Mouse (Mus musculus) CD4-positive, CD25-positive, alpha-beta regulatory T cell, adult 4 months (primary cell): Measurements from ENCODE around the gene Dnajc5g. TPM values are rescaled to one million over a fixed set of nuclear protein-coding genes. Genes with fewer than 3 reads are reported as not detected.

Experiments used
- ATAC-seq: one replicate; pipeline ENCODE4 v1.8.0; 2017
- polyA plus RNA-seq, 2 experiments: library from polyadenylated mRNA; unstranded; fragments of 100-300 nt; shearing (Covaris generic); gene quantifications; one replicate each; pipeline ENCODE4 v1.2.1; 2017

The Dnajc5g gene
- polyA plus RNA-seq, 2 experiments from 2014 or later = not detected

GRCm38 (mm10) chr5:31108000-31108490, 2.0 kb downstream of the Dnajc5g start, which contains the start of gene Slc30a3:
TSS of gene Slc30a3 (minus strand) at chr5:31108237.
- ATAC-seq = no peak

- ATAC-seq = no peak
Observed at GRCm38 (mm10) chr5:31110781-31111180, 4.7 kb downstream of the Dnajc5g start.

- ATAC-seq = no peak
Observed at GRCm38 (mm10) chr5:31116354-31116753, 10.3 kb downstream of the Dnajc5g start, which contains the start of gene Trim54. TSS of gene Trim54 (plus strand) at chr5:31116712.

- ATAC-seq = no peak
Observed at GRCm38 (mm10) chr5:31116912-31117311, 10.8 kb downstream of the Dnajc5g start.

GRCm38 (mm10) chr5:31121111-31121510, 15.0 kb downstream of the Dnajc5g start:
- no peak for ATAC-seq

- ATAC-seq = no peak
Observed at GRCm38 (mm10) chr5:31123481-31123880, 17.4 kb downstream of the Dnajc5g start.

GRCm38 (mm10) chr5:31126050-31126449, 20.0 kb downstream of the Dnajc5g start:
- ATAC-seq = no peak

- ATAC-seq = no peak
Observed at GRCm38 (mm10) chr5:31136730-31137424, 30.8 kb downstream of the Dnajc5g start.

GRCm38 (mm10) chr5:31137658-31138057, 31.6 kb downstream of the Dnajc5g start:
- ATAC-seq = no peak

GRCm38 (mm10) chr5:31138241-31138967, 32.3 kb downstream of the Dnajc5g start, which contains the start of gene Ucn:
TSS of gene Ucn (minus strand) at chr5:31138829.
- ATAC-seq = no peak

GRCm38 (mm10) chr5:31138968-31139425, 32.9 kb downstream of the Dnajc5g start:
- no peak for ATAC-seq

GRCm38 (mm10) chr5:31149781-31150180, 43.7 kb downstream of the Dnajc5g start:
- no peak for ATAC-seq

- no peak for ATAC-seq
Observed at GRCm38 (mm10) chr5:31151746-31152145, 45.7 kb downstream of the Dnajc5g start.

- no peak for ATAC-seq
Observed at GRCm38 (mm10) chr5:31153516-31154151, 47.5 kb downstream of the Dnajc5g start.

GRCm38 (mm10) chr5:31154152-31154553, 48.1 kb downstream of the Dnajc5g start, which contains the start of gene Mpv17:
TSS of gene Mpv17 (minus strand) at chr5:31154251.
- peak; percentile 95 for ATAC-seq

Other genes with a start within 250 kb of the Dnajc5g start
- gene Tmem214, start 238.3 kb upstream of the Dnajc5g start, polyA plus RNA-seq = 10 to 100 TPM; 28.4 to 41.1 TPM
- 1 to 10 TPM; 4.4 to 5.5 TPM for gene Agbl5, start 217.6 kb upstream of the Dnajc5g start, polyA plus RNA-seq
- 100 to 1,000 TPM; 200 to 285 TPM for gene Ost4, start 198.5 kb upstream of the Dnajc5g start, polyA plus RNA-seq
- gene Emilin1, start 192.9 kb upstream of the Dnajc5g start, polyA plus RNA-seq = under 1 TPM; 0.32 to 0.90 TPM
- 10 to 100 TPM; 20.3 to 26.3 TPM for gene Khk, start 184.9 kb upstream of the Dnajc5g start, polyA plus RNA-seq
- gene Cgref1, start 160.7 kb upstream of the Dnajc5g start, polyA plus RNA-seq = 1 to 10 TPM in 1 of 2 experiments, not detected in 1; 1.7 TPM
- 100 to 1,000 TPM in 1 of 2 experiments, 10 to 100 TPM in 1; 83.6 to 112 TPM for gene Preb, start 145.9 kb upstream of the Dnajc5g start, polyA plus RNA-seq
- not detected for gene Tcf23, start 137.6 kb upstream of the Dnajc5g start, polyA plus RNA-seq
- 10 to 100 TPM; 80.7 to 89.3 TPM for gene Atraid, start 58.0 kb upstream of the Dnajc5g start, polyA plus RNA-seq
- gene Slc5a6, start 57.4 kb upstream of the Dnajc5g start, polyA plus RNA-seq = 1 to 10 TPM; 6.5 to 7.9 TPM
- 10 to 100 TPM in 1 of 2 experiments, 1 to 10 TPM in 1; 7.7 to 14.0 TPM for gene Cad, start 51.5 kb upstream of the Dnajc5g start, polyA plus RNA-seq
- not detected for gene Slc30a3, start 2.0 kb downstream of the Dnajc5g start, polyA plus RNA-seq
- gene Trim54, start 10.4 kb downstream of the Dnajc5g start, polyA plus RNA-seq = not detected
- gene Ucn, start 32.5 kb downstream of the Dnajc5g start, polyA plus RNA-seq = not detected
- 10 to 100 TPM; 64.4 to 66.7 TPM for gene Mpv17, start 48.0 kb downstream of the Dnajc5g start, polyA plus RNA-seq
- gene Gm29609, start 73.6 kb downstream of the Dnajc5g start, polyA plus RNA-seq = 1 to 10 TPM; 1.2 to 1.5 TPM
- gene Gtf3c2, start 73.9 kb downstream of the Dnajc5g start, polyA plus RNA-seq = 100 to 1,000 TPM in 1 of 2 experiments, 10 to 100 TPM in 1; 70.2 to 126 TPM
- gene Snx17, start 86.9 kb downstream of the Dnajc5g start, polyA plus RNA-seq = 100 to 1,000 TPM; 111 to 171 TPM
- 10 to 100 TPM; 47.9 to 49.1 TPM for gene Eif2b4, start 87.1 kb downstream of the Dnajc5g start, polyA plus RNA-seq
- gene Zfp513, start 96.0 kb downstream of the Dnajc5g start, polyA plus RNA-seq = 1 to 10 TPM; 4.6 to 6.7 TPM
- 10 to 100 TPM; 45.9 to 50.4 TPM for gene Ppm1g, start 114.4 kb downstream of the Dnajc5g start, polyA plus RNA-seq
- 10 to 100 TPM; 91.5 to 96.5 TPM for gene Nrbp1, start 134.6 kb downstream of the Dnajc5g start, polyA plus RNA-seq
- not detected for gene Gm9970, start 134.9 kb downstream of the Dnajc5g start, polyA plus RNA-seq
- 10 to 100 TPM; 28.0 to 30.7 TPM for gene Krtcap3, start 145.4 kb downstream of the Dnajc5g start, polyA plus RNA-seq
- gene Ift172, start 184.8 kb downstream of the Dnajc5g start, polyA plus RNA-seq = 1 to 10 TPM; 4.8 to 10.0 TPM
- not detected for gene Fndc4, start 189.8 kb downstream of the Dnajc5g start, polyA plus RNA-seq
- gene Gckr, start 191.2 kb downstream of the Dnajc5g start, polyA plus RNA-seq = not detected